Mouse (Mus musculus): ENCODE results near the gene Fthl17f. TPM values are rescaled to one million over a fixed set of nuclear protein-coding genes. Genes with fewer than 3 reads are reported as not detected.

Fthl17f gene
- polyA plus RNA-seq, 1 experiment from 2014 or later, result not detected

Other genes with a start within 250 kb of the Fthl17f start
- gene Gm6592, start 219.0 kb upstream of the Fthl17f start, polyA plus RNA-seq (2015; fragmentation: Nextera tagmentation; extraction: Ambion mirVana), result not detected in 2 replicates
- gene Gm5751, start 188.8 kb upstream of the Fthl17f start, polyA plus RNA-seq (2015; fragmentation: Nextera tagmentation; extraction: Ambion mirVana), result not detected in 2 replicates
- 3.2 and 4.4 TPM in 2 replicates for gene B630019K06Rik, start 170.6 kb upstream of the Fthl17f start, polyA plus RNA-seq (2015; fragmentation: Nextera tagmentation; extraction: Ambion mirVana)
- gene Fthl17b, start 100.0 kb upstream of the Fthl17f start, polyA plus RNA-seq (2015; fragmentation: Nextera tagmentation; extraction: Ambion mirVana), result not detected in 2 replicates
- not detected in 2 replicates for gene Fthl17c, start 86.5 kb upstream of the Fthl17f start, polyA plus RNA-seq (2015; fragmentation: Nextera tagmentation; extraction: Ambion mirVana)
- not detected in 2 replicates for gene Fthl17d, start 76.3 kb upstream of the Fthl17f start, polyA plus RNA-seq (2015; fragmentation: Nextera tagmentation; extraction: Ambion mirVana)
- gene Fthl17e, start 29.5 kb upstream of the Fthl17f start, polyA plus RNA-seq (2015; fragmentation: Nextera tagmentation; extraction: Ambion mirVana), result not detected in 2 replicates
- not detected in 2 replicates for gene 4930402K13Rik, start 41.5 kb downstream of the Fthl17f start, polyA plus RNA-seq (2015; fragmentation: Nextera tagmentation; extraction: Ambion mirVana)
- gene Lancl3, start 136.9 kb downstream of the Fthl17f start, polyA plus RNA-seq (2015; fragmentation: Nextera tagmentation; extraction: Ambion mirVana), result 0.78 and 0.81 TPM in 2 replicates
- not detected in 2 replicates for gene Gm14862, start 193.9 kb downstream of the Fthl17f start, polyA plus RNA-seq (2015; fragmentation: Nextera tagmentation; extraction: Ambion mirVana)
- 0.93 and 1.2 TPM in 2 replicates for gene Xk, start 209.7 kb downstream of the Fthl17f start, polyA plus RNA-seq (2015; fragmentation: Nextera tagmentation; extraction: Ambion mirVana)
- not detected in 2 replicates for gene H2al1m, start 220.7 kb downstream of the Fthl17f start, polyA plus RNA-seq (2015; fragmentation: Nextera tagmentation; extraction: Ambion mirVana)

Measured in limb, embryonic 15.5 days (tissue).